Mouse (Mus musculus) CD8-positive naive resting alpha-beta T cell, adult 2 months (primary cell): ENCODE measurements around the gene Hint2.
A peak's percentile ranks its signal among the peaks of the same experiment; 100 is the strongest.

ENCODE experiments used
- DNase-seq, 2 experiments: peaks; one replicate each; pipeline ENCODE4 v3.0.0; 2022; ENCODE audit warnings: low read depth in 2 of 2, low spot score in 2 of 2

Gene Hint2

GRCm38 (mm10) chr4:43655656-43656338 is 469 bp downstream of the Hint2 start:
- no peak for DNase-seq

- DNase-seq: peak in 1 of 2 experiments; percentile 20
Measured at GRCm38 (mm10) chr4:43653161-43654015, 2.9 kb downstream of the Hint2 start, which contains the start of gene Spag8. Gene Spag8, minus strand, starts transcription at chr4:43653594.

- no peak for DNase-seq
Measured at GRCm38 (mm10) chr4:43652726-43653125, 3.5 kb downstream of the Hint2 start.

GRCm38 (mm10) chr4:43649783-43650182 is 6.5 kb downstream of the Hint2 start:
- DNase-seq: no peak

- no peak for DNase-seq
Measured at GRCm38 (mm10) chr4:43640491-43640890, 15.8 kb downstream of the Hint2 start.

GRCm38 (mm10) chr4:43640076-43640475 is 16.2 kb downstream of the Hint2 start:
- no peak for DNase-seq

GRCm38 (mm10) chr4:43636751-43637150 is 19.5 kb downstream of the Hint2 start:
- DNase-seq: no peak

GRCm38 (mm10) chr4:43634621-43635374 is 21.5 kb downstream of the Hint2 start:
- no peak for DNase-seq

GRCm38 (mm10) chr4:43633736-43634135 is 22.5 kb downstream of the Hint2 start:
- no peak for DNase-seq

GRCm38 (mm10) chr4:43633296-43633695 is 23.0 kb downstream of the Hint2 start:
- no peak for DNase-seq

GRCm38 (mm10) chr4:43631956-43632920 is 24.0 kb downstream of the Hint2 start:
- DNase-seq: no peak

GRCm38 (mm10) chr4:43631046-43631955 is 25.0 kb downstream of the Hint2 start, which contains the start of gene Npr2:
Gene Npr2, plus strand, starts transcription at chr4:43631935.
- no peak for DNase-seq

- DNase-seq: no peak
Measured at GRCm38 (mm10) chr4:43630671-43631045, 25.6 kb downstream of the Hint2 start.

- DNase-seq: peak; percentile 62 to 70
Measured at GRCm38 (mm10) chr4:43630030-43630581, 26.2 kb downstream of the Hint2 start.

- no peak for DNase-seq
Measured at GRCm38 (mm10) chr4:43629106-43629817, 27.0 kb downstream of the Hint2 start.

GRCm38 (mm10) chr4:43620146-43620778 is 36.0 kb downstream of the Hint2 start:
- no peak for DNase-seq

GRCm38 (mm10) chr4:43613060-43613730 is 43.1 kb downstream of the Hint2 start:
- no peak for DNase-seq
